Mouse (Mus musculus) midbrain, embryonic 16.5 days (tissue): ENCODE results near the gene Pde4d. TPM values are rescaled to one million over a fixed set of nuclear protein-coding genes. Genes with fewer than 3 reads are reported as not detected.

Experiments
- ATAC-seq: fragments of 200-750 bp; cut with Nextera tagmentation; 2 replicates; pipeline ENCODE4 v1.8.0; 2017; ENCODE audit warnings: moderate TSS enrichment
- H3K27ac ChIP-seq: fragments of 300-500 bp; sonication (generic); 2 replicates; pipeline ENCODE4 v1.5.1; 2014; ENCODE audit warnings: mild to moderate bottlenecking, low read length, mixed read lengths
- H3K27me3 ChIP-seq: fragments of 300-500 bp; sonication (generic); 2 replicates; pipeline ENCODE4 v1.6.1; 2014; ENCODE audit warnings: low read depth, low read length, mixed read lengths; ENCODE audit not compliant: control insufficient read depth, insufficient read depth
- H3K36me3 ChIP-seq: fragments of 300-500 bp; sonication (generic); 2 replicates; pipeline ENCODE4 v1.6.1; 2014; ENCODE audit warnings: mild to moderate bottlenecking, low read length, moderate library complexity, mixed read lengths; ENCODE audit not compliant: control insufficient read depth, insufficient read depth
- H3K4me1 ChIP-seq: fragments of 300-500 bp; sonication (generic); 2 replicates; pipeline ENCODE4 v1.6.1; 2014; ENCODE audit warnings: mild to moderate bottlenecking, low read length, mixed read lengths; ENCODE audit not compliant: control insufficient read depth, insufficient read depth
- H3K4me2 ChIP-seq: fragments of 300-500 bp; sonication (generic); 2 replicates; pipeline ENCODE4 v1.6.1; 2014; ENCODE audit warnings: mild to moderate bottlenecking, low read length, mixed read lengths
- H3K4me3 ChIP-seq: fragments of 300-500 bp; sonication (generic); 2 replicates; pipeline ENCODE4 v1.5.1; 2014; ENCODE audit warnings: low read depth, mild to moderate bottlenecking, low read length, moderate library complexity, mixed read lengths
- H3K9ac ChIP-seq: fragments of 300-500 bp; sonication (generic); 2 replicates; pipeline ENCODE4 v1.6.1; 2014; ENCODE audit warnings: low read depth, low read length, mixed read lengths
- H3K9me3 ChIP-seq: fragments of 300-500 bp; sonication (generic); replicated peaks from 2 replicates; pipeline ENCODE4 v1.6.1; 2014; ENCODE audit warnings: mild to moderate bottlenecking, low read length, mixed read lengths; ENCODE audit not compliant: control insufficient read depth, poor library complexity, severe bottlenecking
- WGBS: fragments of 180-500 bp; shearing (Covaris S2); extraction: QIAGEN DNeasy Blood & Tissue Kit; methylation state at CpG from one replicate; pipeline ENCODE4 v1.1.7; 2014; 5-methylcytosine and 5-hydroxymethylcytosine counted together
- polyA plus RNA-seq: library from polyadenylated mRNA; unstranded; fragments of >200 nt; fragmentation: Nextera tagmentation; extraction: Ambion mirVana; gene quantifications from 2 replicates; pipeline ENCODE4 v1.2.1, GENCODE M21; 2015

Pde4d gene
- polyA plus RNA-seq, 1 experiment from 2014 or later = 22.6 TPM

DNA sequence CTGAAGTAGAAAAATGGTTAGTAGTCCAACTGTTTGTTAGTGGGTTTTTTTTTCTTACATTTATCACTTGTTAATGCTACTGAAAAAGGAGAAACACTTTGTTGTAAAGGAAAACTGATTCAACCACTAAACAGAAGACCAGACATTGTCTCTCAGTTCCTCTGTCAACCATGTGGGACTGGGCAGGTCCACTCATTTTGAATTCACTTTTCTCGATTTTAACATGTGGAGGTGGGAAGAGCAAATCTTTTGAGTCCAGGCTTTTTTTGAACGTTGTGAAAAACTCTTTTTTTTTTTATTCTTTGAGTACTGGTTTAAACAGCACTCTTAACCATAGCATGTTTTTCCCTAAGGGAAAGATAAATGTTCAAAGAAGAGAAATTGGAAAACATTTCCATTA is 180.8 kb downstream of the Pde4d start:
- no peak for ATAC-seq
- 82% methylated on average over 2 of the region's 2 CpGs for WGBS
- H3K4me3 ChIP-seq = no peak overlapping the region
- no peaks in the 10 kb centered on the region for H3K4me1 ChIP-seq
- no peak overlapping the region for H3K27ac ChIP-seq
- no peak overlapping the region for H3K4me2 ChIP-seq
- no peaks in the 10 kb centered on the region for H3K9me3 ChIP-seq
- H3K27me3 ChIP-seq = no peaks in the 10 kb centered on the region
- no peak overlapping the region for H3K9ac ChIP-seq
- no peaks in the 10 kb centered on the region for H3K36me3 ChIP-seq

DNA sequence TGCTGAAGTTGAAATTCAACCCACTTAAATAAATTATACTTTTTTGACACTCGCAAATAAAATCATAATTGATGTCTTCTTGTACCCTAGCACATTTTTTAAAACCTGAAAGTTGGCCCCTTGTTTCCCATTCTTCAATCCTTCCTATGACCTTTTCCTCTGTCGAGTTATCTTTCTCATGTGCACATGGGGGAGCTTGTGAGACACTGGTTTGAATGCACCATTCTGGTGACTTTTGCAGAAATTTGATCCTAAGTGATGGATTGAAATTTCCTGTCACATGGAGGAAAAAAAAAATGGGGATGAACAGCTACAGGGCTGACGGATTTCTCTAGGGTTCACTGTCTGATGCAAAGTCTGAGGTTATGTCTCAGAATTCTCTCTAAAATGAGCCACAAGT is 181.5 kb downstream of the Pde4d start:
- no peak overlapping the region for H3K9ac ChIP-seq
- H3K27ac ChIP-seq = no peak overlapping the region
- H3K4me3 ChIP-seq = no peak overlapping the region
- no peaks in the 10 kb centered on the region for H3K4me1 ChIP-seq
- no peaks in the 10 kb centered on the region for H3K9me3 ChIP-seq
- H3K27me3 ChIP-seq = no peaks in the 10 kb centered on the region
- WGBS = 80% methylated on average over 3 of the region's 3 CpGs
- no peak overlapping the region for H3K4me2 ChIP-seq
- no peaks in the 10 kb centered on the region for H3K36me3 ChIP-seq
- ATAC-seq = no peak

DNA sequence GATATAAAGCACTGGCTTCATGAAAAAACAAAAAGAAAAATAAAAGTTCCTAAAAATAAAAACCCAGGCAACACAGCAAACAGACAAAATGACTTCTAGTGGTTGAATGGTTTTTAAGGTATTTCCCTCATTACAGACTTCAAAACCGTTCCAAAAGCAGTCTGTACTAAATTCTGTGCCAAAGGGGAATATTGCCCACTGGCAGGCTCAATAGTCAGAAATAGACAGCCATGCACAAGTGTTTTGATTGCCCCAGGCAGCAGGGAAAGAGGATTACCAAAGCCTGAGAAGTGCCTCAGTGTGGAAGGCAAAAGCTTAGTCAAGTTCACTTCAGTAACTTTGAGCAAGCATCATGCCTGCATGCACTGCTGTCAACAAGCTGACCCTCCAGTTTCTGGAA is 186.8 kb downstream of the Pde4d start:
- no peak for ATAC-seq
- no peak overlapping the region for H3K27ac ChIP-seq
- H3K9me3 ChIP-seq = no peaks in the 10 kb centered on the region
- H3K4me1 ChIP-seq = no peaks in the 10 kb centered on the region
- no peak overlapping the region for H3K9ac ChIP-seq
- 53% methylated on average over 1 of the region's 1 CpGs for WGBS
- H3K36me3 ChIP-seq = no peaks in the 10 kb centered on the region
- H3K27me3 ChIP-seq = no peaks in the 10 kb centered on the region
- H3K4me3 ChIP-seq = no peak overlapping the region
- no peak overlapping the region for H3K4me2 ChIP-seq

- Histone ChIP-seq H3K4me2 (no peak overlapping the region), H3K9ac (no peak overlapping the region), H3K9me3 (no peaks in the 10 kb centered on the region), H3K4me1 (no peaks in the 10 kb centered on the region), H3K4me3 (no peak overlapping the region), H3K36me3 (no peaks in the 10 kb centered on the region), H3K27ac (no peak overlapping the region), H3K27me3 (no peaks in the 10 kb centered on the region)
- 87% methylated on average over 5 of the region's 5 CpGs for WGBS
- no peak for ATAC-seq
Observed at GRCm38 (mm10) chr13:108642259-108642658, 192.5 kb downstream of the Pde4d start.

DNA sequence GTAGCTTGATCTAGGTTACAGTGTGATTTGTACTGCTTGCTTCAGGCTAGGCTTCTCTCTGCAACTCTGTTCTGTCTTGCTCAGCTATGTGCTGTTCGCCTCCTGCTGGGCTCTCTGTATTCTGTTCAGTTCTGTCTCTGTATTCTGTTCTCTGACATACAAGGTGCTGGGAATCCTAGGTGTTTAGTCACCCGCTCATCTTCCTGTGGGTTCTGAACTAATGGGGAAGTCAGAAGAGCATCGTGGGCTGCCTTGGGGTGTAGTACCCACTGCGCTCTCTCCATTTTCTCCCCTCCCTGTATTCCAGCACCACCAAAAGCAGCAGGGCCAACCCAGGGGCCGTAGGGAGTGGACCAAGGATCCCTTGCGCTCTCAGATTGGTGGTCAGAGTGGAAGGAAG is 197.1 kb downstream of the Pde4d start:
- Histone ChIP-seq H3K9me3 (no peaks in the 10 kb centered on the region), H3K4me3 (no peak overlapping the region), H3K9ac (no peak overlapping the region), H3K27me3 (no peaks in the 10 kb centered on the region), H3K4me2 (no peak overlapping the region), H3K36me3 (no peaks in the 10 kb centered on the region), H3K27ac (no peak overlapping the region), H3K4me1 (no peaks in the 10 kb centered on the region)
- ATAC-seq = no peak
- 85% methylated on average over 6 of the region's 6 CpGs for WGBS

- 86% methylated on average over 11 of the region's 11 CpGs for WGBS
Observed at GRCm38 (mm10) chr13:108647239-108647638, 197.5 kb downstream of the Pde4d start.

DNA sequence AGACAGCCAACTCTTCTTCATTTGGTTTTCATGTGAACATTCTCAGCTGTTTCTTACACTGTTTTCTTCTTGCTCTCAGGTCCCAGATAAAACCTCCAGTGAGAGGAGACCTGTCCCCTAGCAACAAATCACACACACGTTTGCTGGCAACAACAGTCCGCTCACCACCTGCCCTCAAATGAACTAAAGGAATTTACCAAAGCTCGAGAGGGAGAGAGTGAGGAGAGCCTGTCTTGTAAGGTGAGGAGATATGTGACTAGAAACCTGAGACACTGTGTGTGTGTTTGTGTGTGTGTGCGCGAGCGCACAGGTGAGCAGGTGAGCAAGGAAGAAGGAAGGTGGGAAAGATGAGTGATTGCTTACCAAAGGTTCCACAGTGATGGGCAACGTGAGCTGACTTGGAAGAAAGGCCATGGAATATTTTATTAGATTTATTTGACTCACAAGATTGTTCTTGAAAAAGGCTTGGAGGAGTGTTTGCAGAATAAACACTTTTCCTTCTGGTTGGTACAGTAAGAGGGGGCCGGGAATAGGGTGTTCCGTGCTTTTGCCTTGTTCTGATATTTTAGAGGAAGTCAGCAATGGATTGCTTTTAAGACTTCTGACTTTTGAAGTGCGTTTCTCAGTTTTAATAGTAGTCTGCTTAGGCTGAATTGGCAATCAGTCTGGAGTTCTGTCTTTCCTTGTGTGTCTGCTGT is 204.4 kb downstream of the Pde4d start:
- ATAC-seq = no peak
- H3K27ac ChIP-seq = no peak overlapping the region
- no peaks in the 10 kb centered on the region for H3K27me3 ChIP-seq
- H3K9ac ChIP-seq = no peak overlapping the region
- no peaks in the 10 kb centered on the region for H3K9me3 ChIP-seq
- WGBS = 82% methylated on average over 10 of the region's 10 CpGs
- no peak overlapping the region for H3K4me3 ChIP-seq
- H3K4me2 ChIP-seq = no peak overlapping the region
- no peaks in the 10 kb centered on the region for H3K36me3 ChIP-seq
- no peaks in the 10 kb centered on the region for H3K4me1 ChIP-seq

More at GRCm38 (mm10) chr13:108647239-108647638, 197.5 kb downstream of the Pde4d start:
- no peak for ATAC-seq
- no peaks in the 10 kb centered on the region for H3K36me3 ChIP-seq
- H3K4me3 ChIP-seq = no peak overlapping the region
- no peak overlapping the region for H3K9ac ChIP-seq
- no peak overlapping the region for H3K27ac ChIP-seq
- H3K9me3 ChIP-seq = no peaks in the 10 kb centered on the region
- H3K4me1 ChIP-seq = no peaks in the 10 kb centered on the region
- no peaks in the 10 kb centered on the region for H3K27me3 ChIP-seq
- H3K4me2 ChIP-seq = no peak overlapping the region

GRCm38 (mm10) chr13:108666579-108666978 is 216.8 kb downstream of the Pde4d start:
- Histone ChIP-seq H3K9me3 (no peaks in the 10 kb centered on the region), H3K36me3 (no peaks in the 10 kb centered on the region), H3K27ac (no peak overlapping the region), H3K4me2 (no peak overlapping the region), H3K4me3 (no peak overlapping the region), H3K27me3 (no peaks in the 10 kb centered on the region), H3K4me1 (no peaks in the 10 kb centered on the region), H3K9ac (no peak overlapping the region)
- no peak for ATAC-seq

- H3K27ac ChIP-seq = no peak overlapping the region
- ATAC-seq = no peak
- no peak overlapping the region for H3K4me2 ChIP-seq
- no peaks in the 10 kb centered on the region for H3K27me3 ChIP-seq
- H3K9me3 ChIP-seq = no peaks in the 10 kb centered on the region
- 97% methylated on average over 1 of the region's 1 CpGs for WGBS
- no peak overlapping the region for H3K4me3 ChIP-seq
- H3K4me1 ChIP-seq = no peaks in the 10 kb centered on the region
- H3K36me3 ChIP-seq = no peaks in the 10 kb centered on the region
- no peak overlapping the region for H3K9ac ChIP-seq
Observed at GRCm38 (mm10) chr13:108667077-108667476, 217.3 kb downstream of the Pde4d start.
